Mouse (Mus musculus) intestine, postnatal 0 days (tissue): Measurements from ENCODE around the gene Fam160b1. TPM values are rescaled to one million over a fixed set of nuclear protein-coding genes. Genes with fewer than 3 reads are reported as not detected.

Experiments
- ATAC-seq: fragments of 200-750 bp; cut with Nextera tagmentation; 2 replicates; pipeline ENCODE4 v1.8.0; 2017; ENCODE audit warnings: mild to moderate bottlenecking, moderate TSS enrichment, moderate library complexity
- H3K27ac ChIP-seq: fragments of 300-500 bp; sonication (generic); 2 replicates; pipeline ENCODE4 v1.5.1; 2014; ENCODE audit warnings: mild to moderate bottlenecking, low read depth, low read length, moderate library complexity
- H3K27me3 ChIP-seq: fragments of 300-500 bp; sonication (generic); replicated peaks from 2 replicates; pipeline ENCODE4 v1.6.1; 2014; ENCODE audit warnings: low read length, mixed read lengths; ENCODE audit not compliant: control insufficient read depth, insufficient read depth
- H3K36me3 ChIP-seq: fragments of 300-500 bp; sonication (generic); 2 replicates; pipeline ENCODE4 v1.6.1; 2014; ENCODE audit warnings: mild to moderate bottlenecking, moderate library complexity; ENCODE audit not compliant: control insufficient read depth, insufficient read depth
- H3K4me1 ChIP-seq: fragments of 300-500 bp; sonication (generic); replicated peaks from 2 replicates; pipeline ENCODE4 v1.6.1; 2014; ENCODE audit warnings: antibody characterized with exemption, low read length, mixed read lengths; ENCODE audit not compliant: control insufficient read depth, insufficient read depth
- H3K4me2 ChIP-seq: fragments of 300-500 bp; sonication (generic); replicated peaks from 2 replicates; pipeline ENCODE4 v1.6.1; 2014; ENCODE audit warnings: low read depth, mild to moderate bottlenecking, moderate library complexity
- H3K4me3 ChIP-seq: fragments of 300-500 bp; sonication (generic); 2 replicates; pipeline ENCODE4 v1.5.1; 2014; ENCODE audit warnings: low read depth, low read length
- H3K9ac ChIP-seq: fragments of 300-500 bp; sonication (generic); 2 replicates; pipeline ENCODE4 v1.6.1; 2014; ENCODE audit warnings: mild to moderate bottlenecking, low read depth, low read length
- H3K9me3 ChIP-seq: fragments of 300-500 bp; sonication (generic); 2 replicates; pipeline ENCODE4 v1.6.1; 2016; ENCODE audit warnings: mixed run types; ENCODE audit not compliant: control insufficient read depth
- CTCF ChIP-seq: sonication (generic); IDR thresholded peaks from 2 replicates; pipeline ENCODE4 v1.5.1; 2016; ENCODE audit warnings: low read depth, mild to moderate bottlenecking, control low read depth, antibody characterized with exemption, moderate library complexity
- WGBS: fragments of 180-500 bp; shearing (Covaris S2); extraction: QIAGEN DNeasy Blood & Tissue Kit; methylation state at CpG from one replicate; pipeline ENCODE4 v1.1.7; 2014; 5-methylcytosine and 5-hydroxymethylcytosine counted together
- polyA plus RNA-seq: library from polyadenylated mRNA; unstranded; fragments of >200 nt; fragmentation: Nextera tagmentation; extraction: Ambion mirVana; gene quantifications from 2 replicates; pipeline ENCODE4 v1.2.1, GENCODE M21; 2015

The Fam160b1 gene
- polyA plus RNA-seq, 1 experiment from 2014 or later: 13.9 TPM

GRCm38 (mm10) chr19:57417800-57418580, 57.5 kb downstream of the Fam160b1 start:
- Histone ChIP-seq H3K27me3 (no peaks in the 10 kb centered on the region), H3K36me3 (no peaks in the 10 kb centered on the region), H3K9ac (no peak overlapping the region), H3K4me1 (no peaks in the 10 kb centered on the region; the same call in 1 of the 2 replicates), H3K27ac (no peak overlapping the region), H3K9me3 (no peaks in the 10 kb centered on the region), H3K4me3 (0 out of 2 replicates have a peak overlapping the region, but pooled peaks have one; percentile 7), H3K4me2 (peak overlapping the region; percentile 59)
- WGBS: 19% methylated on average over 17 of the region's 17 CpGs
- no peak for TF ChIP-seq CTCF
- ATAC-seq: no peak; the same call in 1 of the 2 replicates

- TF ChIP-seq CTCF: no peak
- Histone ChIP-seq H3K4me1 (no peaks in the 10 kb centered on the region), H3K4me2 (no peak overlapping the region), H3K9me3 (no peaks in the 10 kb centered on the region), H3K9ac (no peak overlapping the region), H3K27me3 (no peaks in the 10 kb centered on the region), H3K27ac (no peak overlapping the region), H3K4me3 (no peak overlapping the region), H3K36me3 (no peaks in the 10 kb centered on the region)
- 42% methylated on average over 3 of the region's 3 CpGs for WGBS
- no peak for ATAC-seq
These were observed 62.9 kb downstream of the Fam160b1 start for GRCm38 (mm10) chr19:57423402-57423801.

GRCm38 (mm10) chr19:57425296-57425695, 64.8 kb downstream of the Fam160b1 start:
- no peak overlapping the region for H3K4me3 ChIP-seq
- TF ChIP-seq CTCF: no peak
- ATAC-seq: no peak

GRCm38 (mm10) chr19:57426841-57427240, 66.4 kb downstream of the Fam160b1 start:
- no peak overlapping the region for H3K27ac ChIP-seq
- no peaks in the 10 kb centered on the region for H3K36me3 ChIP-seq
- no peak overlapping the region for H3K4me2 ChIP-seq
- no peaks in the 10 kb centered on the region for H3K27me3 ChIP-seq
- WGBS: 86% methylated on average over 8 of the region's 8 CpGs
- no peak for TF ChIP-seq CTCF
- H3K4me3 ChIP-seq: no peak overlapping the region
- H3K4me1 ChIP-seq: no peaks in the 10 kb centered on the region
- no peak overlapping the region for H3K9ac ChIP-seq
- no peaks in the 10 kb centered on the region for H3K9me3 ChIP-seq
- no peak for ATAC-seq

More at GRCm38 (mm10) chr19:57425296-57425695, 64.8 kb downstream of the Fam160b1 start:
- WGBS: 98% methylated on average over 15 of the region's 15 CpGs
- Histone ChIP-seq H3K27ac (no peak overlapping the region), H3K4me1 (no peaks in the 10 kb centered on the region), H3K9ac (no peak overlapping the region), H3K9me3 (no peaks in the 10 kb centered on the region), H3K4me2 (no peak overlapping the region), H3K27me3 (no peaks in the 10 kb centered on the region), H3K36me3 (no peaks in the 10 kb centered on the region)

- Histone ChIP-seq H3K9ac (no peak overlapping the region), H3K27me3 (no peaks in the 10 kb centered on the region), H3K4me3 (no peak overlapping the region), H3K4me1 (no peaks in the 10 kb centered on the region), H3K4me2 (no peak overlapping the region), H3K36me3 (no peaks in the 10 kb centered on the region), H3K9me3 (no peaks in the 10 kb centered on the region), H3K27ac (no peak overlapping the region)
- ATAC-seq: no peak
- 74% methylated on average over 14 of the region's 14 CpGs for WGBS
- no peak for TF ChIP-seq CTCF
These were observed 67.4 kb downstream of the Fam160b1 start for GRCm38 (mm10) chr19:57427756-57428438.

- WGBS: 89% methylated on average over 3 of the region's 3 CpGs
These were observed 68.2 kb downstream of the Fam160b1 start for GRCm38 (mm10) chr19:57428641-57429040.

More at GRCm38 (mm10) chr19:57428641-57429040, 68.2 kb downstream of the Fam160b1 start:
- no peaks in the 10 kb centered on the region for H3K4me1 ChIP-seq
- no peak overlapping the region for H3K27ac ChIP-seq
- H3K4me3 ChIP-seq: no peak overlapping the region
- no peak for ATAC-seq
- H3K36me3 ChIP-seq: no peaks in the 10 kb centered on the region
- H3K9ac ChIP-seq: no peak overlapping the region
- H3K4me2 ChIP-seq: no peak overlapping the region
- TF ChIP-seq CTCF: no peak
- H3K9me3 ChIP-seq: no peaks in the 10 kb centered on the region
- no peaks in the 10 kb centered on the region for H3K27me3 ChIP-seq
